Mouse (Mus musculus) layer of hippocampus, adult 8-10 months (tissue): ENCODE measurements around the gene Gm20481. TPM values are rescaled to one million over a fixed set of nuclear protein-coding genes. Genes with fewer than 3 reads are reported as not detected.
"Not testable (repeated sequence)": the region's sequence is repeated elsewhere in the genome, so short reads cannot be mapped to it uniquely, and the experiment has no call there.

Experiments
- DNase-seq, 2 experiments: peaks; one replicate each; pipeline ENCODE4 v3.0.0; 2022; ENCODE audit warnings: low spot score in 2 of 2
- total RNA-seq, 4 experiments: library from RNA; stranded (reverse); gene quantifications; 2 replicates each; pipeline ENCODE4 v1.2.4; 2022

Gm20481 gene
- total RNA-seq, 4 experiments from 2014 or later, result not detected

- no peak for DNase-seq
Measured at GRCm38 (mm10) chr17:34975581-34976492, 6.1 kb downstream of the Gm20481 start.

- DNase-seq, result no peak
Measured at GRCm38 (mm10) chr17:34977000-34977399, 7.3 kb downstream of the Gm20481 start.

- DNase-seq, result no peak
Measured at GRCm38 (mm10) chr17:34978239-34978638, 8.5 kb downstream of the Gm20481 start.

DNA sequence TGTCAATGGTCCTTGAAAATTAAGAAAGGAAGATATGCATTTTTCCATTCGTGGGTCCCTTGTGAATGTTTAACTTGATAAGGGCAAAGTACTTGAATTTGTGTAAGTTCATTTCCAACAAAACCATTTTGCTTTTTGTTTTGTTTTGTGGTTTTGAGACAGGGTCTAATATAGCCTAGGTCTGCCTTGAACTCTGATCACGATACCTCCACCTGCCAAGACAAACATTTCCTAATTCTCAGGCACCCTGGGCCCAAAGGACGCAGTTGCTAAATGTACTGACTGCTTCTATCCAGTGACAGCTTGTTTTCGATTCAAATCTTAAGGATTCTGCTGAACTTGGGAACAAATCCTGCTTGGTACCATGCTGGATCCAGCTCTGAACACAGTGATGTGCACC, 9.9 kb downstream of the Gm20481 start:
- DNase-seq, result no peak

DNA sequence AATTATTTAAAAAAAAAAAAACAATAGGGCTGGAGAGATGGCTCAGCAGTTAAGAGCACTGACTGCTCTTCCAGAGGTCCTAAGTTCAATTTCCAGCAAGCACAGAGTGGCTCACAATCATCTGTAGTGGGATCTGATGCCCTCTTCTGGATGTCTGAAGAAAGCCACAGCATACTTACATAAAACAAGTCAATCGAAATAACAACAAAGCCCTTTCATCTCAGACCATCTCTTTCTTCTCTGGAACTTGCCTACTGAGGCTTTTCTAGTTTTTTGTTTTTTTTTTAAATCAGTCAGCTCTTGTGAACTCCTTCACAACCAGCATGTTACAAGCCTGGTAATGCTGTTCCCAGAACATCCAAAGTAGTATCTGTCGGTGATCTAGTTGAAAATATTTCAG, 10.9 kb downstream of the Gm20481 start:
- no peak for DNase-seq

GRCm38 (mm10) chr17:34981690-34982180, 12.0 kb downstream of the Gm20481 start, which contains the start of gene Lsm2:
Gene Lsm2, plus strand, starts transcription at chr17:34981862.
- DNase-seq, result peak; percentile 89 to 91

- no peak for DNase-seq
Measured at GRCm38 (mm10) chr17:34982328-34982727, 12.6 kb downstream of the Gm20481 start.

- DNase-seq, result no peak
Measured at GRCm38 (mm10) chr17:34984218-34984617, 14.5 kb downstream of the Gm20481 start.

DNA sequence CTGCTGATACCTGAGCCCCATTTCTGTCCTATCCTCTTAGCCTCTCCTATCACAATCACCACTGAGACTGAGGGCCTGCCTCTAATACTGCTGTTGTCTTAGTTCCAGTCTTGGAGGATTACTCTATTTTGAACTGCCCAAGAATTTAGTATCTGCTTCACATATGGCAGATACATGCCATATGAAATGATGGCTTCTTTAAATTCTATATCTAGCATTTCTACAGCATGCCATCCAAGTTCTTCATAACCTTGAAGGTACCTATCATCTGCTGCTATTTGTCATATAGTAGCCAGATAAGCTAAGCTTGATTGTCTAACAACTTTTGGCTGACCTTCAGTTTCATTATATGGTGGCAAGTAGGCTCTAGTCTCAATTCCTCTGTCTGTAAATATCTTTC, 25.0 kb downstream of the Gm20481 start:
- DNase-seq, result no peak

GRCm38 (mm10) chr17:34995192-34995591, 25.5 kb downstream of the Gm20481 start:
- not testable (repeated sequence) for DNase-seq

DNA sequence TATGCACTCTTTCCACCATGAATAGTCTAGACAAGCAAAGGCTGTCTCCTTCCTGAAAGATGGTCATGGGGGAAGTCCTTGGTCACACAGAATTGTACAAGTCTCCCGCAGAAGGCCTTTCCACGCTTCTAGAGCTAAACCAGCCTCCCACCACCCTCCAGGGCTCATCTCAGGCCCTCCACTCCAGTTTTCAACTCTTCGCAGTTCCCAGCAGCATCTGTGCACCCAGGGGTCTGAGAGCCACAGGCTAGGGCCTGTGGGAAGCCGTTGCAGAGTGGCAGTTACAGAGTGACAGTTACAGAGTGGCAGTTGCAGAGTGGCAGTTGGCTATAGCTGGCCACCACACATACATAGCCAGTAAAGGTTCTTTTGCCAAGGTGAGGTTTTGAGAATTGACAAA, 26.2 kb downstream of the Gm20481 start:
- DNase-seq, result not testable (repeated sequence)

GRCm38 (mm10) chr17:34996411-34997141, 26.9 kb downstream of the Gm20481 start:
- no peak for DNase-seq

DNA sequence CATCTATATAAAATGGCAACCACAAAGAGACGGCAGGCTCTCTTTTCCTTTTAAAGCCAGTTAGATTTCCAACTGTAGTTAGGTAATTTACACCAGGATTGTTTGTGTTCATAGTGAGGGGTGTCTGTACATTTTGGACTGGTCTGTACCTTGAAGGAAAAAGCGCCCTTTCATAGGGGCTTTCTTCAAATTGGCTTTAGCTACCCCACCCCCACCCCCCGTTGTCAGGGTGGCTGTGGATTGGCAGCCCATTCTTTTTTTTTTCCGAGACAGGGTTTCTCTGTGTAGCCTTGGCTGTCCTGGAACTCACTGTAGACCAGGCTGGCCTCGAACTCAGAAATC, 27.4 kb downstream of the Gm20481 start:
- DNase-seq, result no peak

DNA sequence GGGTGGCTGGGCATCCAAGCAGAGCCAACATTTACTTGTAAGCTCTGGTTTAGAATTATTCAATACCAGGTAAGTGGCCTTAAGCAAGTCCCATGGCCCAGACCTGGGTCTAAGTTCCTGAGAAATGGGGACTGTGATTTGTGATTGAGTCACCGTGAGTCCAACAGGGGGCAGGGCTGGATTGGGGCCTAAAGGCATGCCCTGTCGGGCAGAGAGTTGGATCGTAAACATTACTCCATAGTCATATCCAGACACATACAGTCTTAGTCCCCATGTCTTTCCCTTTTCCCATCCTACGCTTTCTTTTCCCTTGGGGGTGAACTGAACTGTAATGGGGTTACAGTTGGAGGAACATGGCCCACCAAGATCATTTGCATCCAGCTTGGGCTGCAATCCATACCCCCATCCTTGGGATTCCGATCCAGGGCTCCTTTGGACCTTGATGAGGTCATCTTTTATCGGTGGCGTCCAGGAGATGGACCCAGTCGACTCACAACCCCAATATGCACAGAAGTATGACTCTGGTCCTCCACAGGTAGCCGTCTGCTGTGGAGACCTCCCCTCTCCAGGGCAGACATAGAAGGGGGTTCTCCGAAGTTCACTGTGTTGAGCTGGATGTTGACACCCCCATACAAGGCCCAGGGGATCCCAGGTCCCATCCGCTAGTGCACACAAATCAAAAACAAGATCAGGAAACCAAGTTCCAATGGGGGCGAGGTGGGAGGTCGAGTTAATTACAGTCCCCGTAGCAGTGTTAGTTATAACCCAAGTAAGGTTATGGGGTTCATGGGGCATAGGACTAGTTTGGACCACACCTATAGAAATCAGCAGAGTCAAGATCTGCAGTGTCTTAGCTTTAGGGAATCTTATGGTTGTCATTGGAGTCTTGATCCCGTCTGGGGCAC, 29.1 kb downstream of the Gm20481 start:
- DNase-seq, result no peak

DNA sequence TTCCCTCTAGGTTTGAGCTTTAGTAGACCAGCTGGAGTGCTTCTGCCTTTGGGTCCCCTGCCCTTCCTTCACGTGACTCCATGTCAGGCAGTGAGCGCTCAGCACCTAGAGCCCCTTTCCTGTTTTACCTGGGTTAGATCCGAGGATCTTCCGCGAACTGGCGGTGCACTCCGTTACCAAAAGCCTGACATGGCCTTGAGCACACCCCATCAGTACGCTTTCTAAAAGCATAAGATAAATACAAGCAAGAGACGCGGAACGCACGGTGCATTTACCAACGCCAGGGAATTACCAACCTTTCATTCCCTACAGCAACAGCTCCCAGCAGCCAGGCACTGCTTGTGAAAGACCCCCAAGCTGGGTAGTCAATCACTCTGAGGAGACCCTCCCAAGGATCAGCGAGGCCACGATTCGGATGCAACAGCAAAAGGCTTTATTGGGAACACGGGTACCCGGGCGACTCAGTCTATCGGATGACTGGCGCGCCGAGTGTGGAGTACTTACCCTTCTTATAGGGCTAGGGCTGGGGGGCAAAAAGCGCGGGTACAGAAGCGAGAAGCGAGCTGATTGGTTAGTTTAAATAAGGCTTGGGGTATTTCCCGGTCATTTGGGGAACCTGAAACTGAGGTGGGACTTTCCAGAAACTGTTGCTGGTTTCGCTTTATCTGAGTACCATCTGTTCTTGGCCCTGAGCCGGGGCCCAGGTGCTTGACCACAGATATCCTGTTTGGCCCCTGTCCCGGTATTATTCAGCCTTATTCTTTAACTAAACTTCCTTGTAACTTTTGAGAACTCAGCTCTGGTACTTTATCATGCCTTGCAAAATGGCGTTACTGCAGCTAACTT, 30.4 kb downstream of the Gm20481 start:
- not testable (repeated sequence) for DNase-seq

DNA sequence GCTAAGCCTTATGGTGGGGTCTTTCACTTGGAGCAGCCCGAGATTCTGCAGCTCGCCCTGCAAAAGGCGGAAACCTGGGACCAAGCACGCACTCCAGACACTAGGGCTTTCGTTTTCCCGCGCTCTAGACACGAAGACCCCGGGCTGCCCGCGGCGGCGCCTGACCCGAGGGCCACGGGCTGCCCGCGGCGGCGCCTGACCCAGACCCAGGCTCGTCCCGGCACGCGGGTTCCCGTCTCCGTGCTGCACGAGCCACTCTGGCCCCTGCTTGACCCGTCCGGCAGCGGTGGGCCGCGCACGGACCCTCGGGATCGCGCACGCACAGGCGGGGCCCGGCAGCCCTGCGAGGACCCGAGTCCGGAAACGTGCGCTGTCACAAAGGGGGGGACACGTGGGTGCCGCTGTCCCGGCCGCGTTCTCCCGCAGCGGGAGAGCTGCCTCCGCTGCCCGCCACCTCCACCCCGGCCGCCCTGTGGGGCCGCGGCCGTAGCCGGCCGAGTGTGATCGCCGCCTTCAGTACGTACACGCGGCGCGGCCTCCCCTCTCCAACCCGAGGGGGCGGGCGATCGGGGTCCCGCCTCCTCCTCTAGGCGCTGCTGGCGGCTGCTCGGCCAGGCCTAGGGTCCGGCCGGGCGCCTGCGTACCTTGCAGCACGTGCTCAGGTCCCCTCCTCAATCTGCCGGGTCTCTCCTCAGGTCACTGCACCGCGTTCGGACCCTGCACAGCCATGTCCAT, 31.2 kb downstream of the Gm20481 start, which contains the start of gene Vars:
Gene Vars, plus strand, starts transcription at position 271 of the 735 bp plus-strand sequence.
- peak; percentile 63 to 70 for DNase-seq

DNA sequence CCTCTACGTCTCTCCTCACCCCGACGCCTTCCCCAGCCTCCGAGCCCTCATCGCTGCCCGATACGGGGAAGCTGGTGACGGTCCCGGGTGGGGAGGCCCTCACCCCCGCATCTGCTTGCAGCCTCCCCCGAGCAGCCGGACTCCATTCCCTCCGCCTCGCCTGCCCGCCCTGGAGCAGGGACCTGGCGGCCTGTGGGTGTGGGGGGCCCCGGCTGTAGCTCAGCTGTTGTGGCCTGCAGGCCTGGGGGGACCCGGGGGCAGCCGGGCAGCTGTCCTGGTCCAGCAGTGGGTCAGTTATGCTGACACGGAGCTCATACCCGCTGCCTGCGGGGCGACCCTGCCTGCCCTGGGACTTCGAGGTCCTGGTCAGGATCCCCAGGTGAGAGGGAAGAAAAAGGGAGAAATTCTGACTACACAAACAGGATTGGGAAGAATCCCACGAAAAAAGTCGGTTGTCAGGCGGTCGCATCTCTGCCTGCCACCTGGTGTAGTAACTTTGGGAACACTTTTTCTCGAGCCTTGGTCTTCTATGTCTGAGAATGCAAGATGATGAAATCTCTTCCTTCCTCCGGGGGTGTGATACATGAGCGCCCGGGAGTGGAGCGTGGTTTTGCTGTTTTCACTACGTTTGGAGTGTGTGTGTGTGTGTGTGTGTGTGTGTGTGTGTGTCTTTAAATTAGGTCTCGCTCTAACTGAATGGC, 31.9 kb downstream of the Gm20481 start:
- no peak for DNase-seq

DNA sequence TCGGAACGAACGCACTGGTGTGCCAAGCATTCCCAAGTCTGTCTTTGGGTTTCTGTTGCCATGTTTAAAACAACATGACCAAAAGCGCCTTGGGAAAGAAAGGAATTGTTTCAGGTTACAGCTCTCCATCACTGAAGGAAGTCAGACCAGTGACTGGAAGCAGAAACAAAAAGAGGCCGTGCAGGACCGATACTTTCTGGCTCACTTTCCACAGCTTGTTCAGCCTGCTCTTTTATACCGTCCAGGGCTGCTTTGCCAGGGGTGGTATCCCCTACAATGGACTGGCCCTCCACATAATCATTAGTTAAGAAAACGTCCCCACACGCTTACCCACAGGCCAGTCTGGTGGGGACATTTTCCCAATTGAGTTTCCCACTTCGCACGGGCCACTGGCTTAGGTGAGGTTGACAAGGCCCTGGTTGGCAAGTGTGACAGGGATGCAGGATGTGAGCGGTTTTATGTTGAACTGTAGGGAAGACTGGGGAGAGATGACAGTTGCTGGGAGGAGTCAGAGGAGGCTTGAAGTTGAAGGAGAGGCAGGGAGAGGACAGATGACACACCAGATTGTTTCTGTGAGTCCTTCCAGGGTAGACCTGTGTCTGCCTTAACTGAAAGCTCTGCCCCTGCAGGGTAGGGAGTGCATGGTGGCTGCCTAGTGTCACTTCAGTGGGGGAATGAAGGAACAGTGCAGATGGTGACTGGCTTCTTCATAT, 32.6 kb downstream of the Gm20481 start:
- no peak for DNase-seq
